Mouse (Mus musculus): Measurements from ENCODE around the gene Rgs6.

Rgs6 gene

GRCm38 (mm10) chr12:83178770-83179169, 590.7 kb downstream of the Rgs6 start:
- no peak for DNase-seq (ENCODE audit: low read depth, low spot score)

- no peak for DNase-seq (ENCODE audit: low read depth, low spot score)
Measured at GRCm38 (mm10) chr12:83179860-83180259, 591.8 kb downstream of the Rgs6 start.

- DNase-seq (ENCODE audit: low read depth, low spot score), result no peak
Measured at GRCm38 (mm10) chr12:83180561-83180960, 592.5 kb downstream of the Rgs6 start.

GRCm38 (mm10) chr12:83201674-83202073, 613.6 kb downstream of the Rgs6 start:
- no peak for DNase-seq (ENCODE audit: low read depth, low spot score)

- DNase-seq (ENCODE audit: low read depth, low spot score), result no peak
Measured at GRCm38 (mm10) chr12:83204361-83204760, 616.3 kb downstream of the Rgs6 start.

GRCm38 (mm10) chr12:83206866-83207265, 618.8 kb downstream of the Rgs6 start:
- no peak for DNase-seq (ENCODE audit: low read depth, low spot score)

- DNase-seq (ENCODE audit: low read depth, low spot score), result no peak
Measured at GRCm38 (mm10) chr12:83207481-83207880, 619.4 kb downstream of the Rgs6 start.

GRCm38 (mm10) chr12:83208011-83208410, 619.9 kb downstream of the Rgs6 start:
- no peak for DNase-seq (ENCODE audit: low read depth, low spot score)

- DNase-seq (ENCODE audit: low read depth, low spot score), result no peak
Measured at GRCm38 (mm10) chr12:83208841-83209240, 620.7 kb downstream of the Rgs6 start.

GRCm38 (mm10) chr12:83209461-83209860, 621.4 kb downstream of the Rgs6 start:
- no peak for DNase-seq (ENCODE audit: low read depth, low spot score)

GRCm38 (mm10) chr12:83210294-83210693, 622.2 kb downstream of the Rgs6 start:
- no peak for DNase-seq (ENCODE audit: low read depth, low spot score)

GRCm38 (mm10) chr12:83210735-83211134, 622.6 kb downstream of the Rgs6 start:
- no peak for DNase-seq (ENCODE audit: low read depth, low spot score)

- no peak for DNase-seq (ENCODE audit: low read depth, low spot score)
Measured at GRCm38 (mm10) chr12:83211146-83211822, 623.2 kb downstream of the Rgs6 start.

Data from brain, embryonic 18.5 days (tissue).